Mouse (Mus musculus) adrenal gland, adult 2 months (tissue): ENCODE measurements around the gene Ttc36. TPM values are rescaled to one million over a fixed set of nuclear protein-coding genes. Genes with fewer than 3 reads are reported as not detected.
"Not testable (repeated sequence)": the region's sequence is repeated elsewhere in the genome, so short reads cannot be mapped to it uniquely, and the experiment has no call there.

Source experiments
- DNase-seq: peaks from one replicate; pipeline ENCODE4 v3.0.0; 2021
- polyA plus RNA-seq: library from polyadenylated mRNA; depleted of rRNA; stranded (reverse); fragments of >200 nt; gene quantifications from 2 replicates; pipeline ENCODE4 v1.2.3, GENCODE M21; 2012; rRNA removed
- total RNA-seq, 2 experiments: library from RNA; stranded (reverse); gene quantifications; 2 replicates each; pipeline ENCODE4 v1.2.3; 2021

Ttc36 gene
- total and polyA plus RNA-seq, 3 experiments, result 1.6 to 21.5 (median 4.1) TPM

GRCm38 (mm10) chr9:44772750-44773651 is 29.9 kb downstream of the Ttc36 start:
- DNase-seq, result peak; percentile 95

GRCm38 (mm10) chr9:44772392-44772749 is 30.5 kb downstream of the Ttc36 start:
- DNase-seq, result no peak

DNA sequence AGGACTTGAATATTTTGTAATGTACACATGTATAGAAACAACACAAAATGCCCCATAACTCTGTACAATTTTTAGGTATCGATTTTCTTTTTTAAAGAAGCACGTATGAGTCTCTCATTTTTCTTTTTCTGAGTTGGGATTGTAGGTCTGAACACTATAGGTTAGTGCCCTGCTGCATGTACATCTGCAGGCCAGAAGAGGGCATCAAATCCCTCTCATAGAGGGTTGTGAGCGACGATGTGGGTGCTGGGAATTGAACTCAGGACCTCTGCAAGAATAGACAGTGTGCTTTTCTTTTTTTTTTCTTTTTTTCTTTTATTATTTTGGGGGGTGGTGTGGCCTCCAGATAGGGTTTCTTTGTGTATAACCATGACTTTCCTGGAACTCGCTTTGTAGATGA is 31.5 kb downstream of the Ttc36 start:
- no peak for DNase-seq

DNA sequence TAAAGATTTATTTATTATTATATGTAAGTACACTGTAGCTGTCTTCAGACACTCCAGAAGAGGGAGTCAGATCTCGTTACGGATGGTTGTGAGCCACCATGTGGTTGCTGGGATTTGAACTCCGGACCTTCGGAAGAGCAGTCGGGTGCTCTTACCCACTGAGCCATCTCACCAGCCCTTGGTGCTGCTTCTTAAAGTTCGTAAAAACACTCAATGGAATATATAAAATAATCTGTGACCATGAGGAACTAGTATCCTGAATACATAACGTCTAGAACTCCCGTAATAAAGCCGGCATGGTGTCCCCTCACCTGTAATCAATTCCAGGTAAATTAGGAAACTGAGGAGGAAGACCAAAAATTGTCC is 34.9 kb downstream of the Ttc36 start:
- DNase-seq, result not testable (repeated sequence)

GRCm38 (mm10) chr9:44767101-44768028 is 35.5 kb downstream of the Ttc36 start, which contains the start of the genes Arcn1 and Ift46:
TSS of gene Arcn1 (minus strand) at chr9:44767845.
TSS of gene Ift46 (plus strand) at chr9:44767908.
- peak; percentile 90 for DNase-seq

GRCm38 (mm10) chr9:44760873-44761272 is 42.0 kb downstream of the Ttc36 start:
- DNase-seq, result no peak

Other genes with a start within 250 kb of the Ttc36 start
- gene Cxcr5, start 241.2 kb downstream of the Ttc36 start, total RNA-seq, result under 1 TPM in 1 of 2 experiments, not detected in 1; 0.17 TPM
- 0.15 and 0.26 TPM in 2 replicates for gene Cxcr5, start 241.2 kb downstream of the Ttc36 start, polyA plus RNA-seq
- 100 to 1,000 TPM; 114 to 121 TPM for gene Ddx6, start 198.2 kb downstream of the Ttc36 start, total RNA-seq
- gene Ddx6, start 198.2 kb downstream of the Ttc36 start, polyA plus RNA-seq, result 7.2 and 9.1 TPM in 2 replicates
- gene Treh, start 129.8 kb downstream of the Ttc36 start, total RNA-seq, result not detected
- gene Treh, start 129.8 kb downstream of the Ttc36 start, polyA plus RNA-seq, result not detected in 2 replicates
- gene Phldb1, start 67.9 kb downstream of the Ttc36 start, total RNA-seq, result 10 to 100 TPM; 24.9 to 54.1 TPM
- 59.7 and 90.9 TPM in 2 replicates for gene Phldb1, start 67.9 kb downstream of the Ttc36 start, polyA plus RNA-seq
- 100 to 1,000 TPM; 145 to 172 TPM for gene Arcn1, start 35.2 kb downstream of the Ttc36 start, total RNA-seq
- 17.1 and 23.2 TPM in 2 replicates for gene Arcn1, start 35.2 kb downstream of the Ttc36 start, polyA plus RNA-seq
- gene Ift46, start 35.2 kb downstream of the Ttc36 start, total RNA-seq, result 100 to 1,000 TPM in 1 of 2 experiments, 10 to 100 TPM in 1; 73.0 to 102 TPM
- 20.7 and 22.2 TPM in 2 replicates for gene Ift46, start 35.2 kb downstream of the Ttc36 start, polyA plus RNA-seq
- gene Tmem25, start 3.8 kb downstream of the Ttc36 start, total RNA-seq, result 1 to 10 TPM; 3.1 to 9.8 TPM
- gene Tmem25, start 3.8 kb downstream of the Ttc36 start, polyA plus RNA-seq, result 15.7 and 22.1 TPM in 2 replicates
- gene Kmt2a, start 78.2 kb upstream of the Ttc36 start, total RNA-seq, result 10 to 100 TPM; 20.0 to 38.4 TPM
- 12.9 and 19.4 TPM in 2 replicates for gene Kmt2a, start 78.2 kb upstream of the Ttc36 start, polyA plus RNA-seq
- gene Atp5l, start 117.7 kb upstream of the Ttc36 start, total RNA-seq, result 100 to 1,000 TPM; 557 to 696 TPM
- 184 and 248 TPM in 2 replicates for gene Atp5l, start 117.7 kb upstream of the Ttc36 start, polyA plus RNA-seq
- 100 to 1,000 TPM in 1 of 2 experiments, 10 to 100 TPM in 1; 90.8 to 121 TPM for gene Ube4a, start 162.5 kb upstream of the Ttc36 start, total RNA-seq
- gene Ube4a, start 162.5 kb upstream of the Ttc36 start, polyA plus RNA-seq, result 4.1 and 6.4 TPM in 2 replicates
- 1 to 10 TPM in 1 of 2 experiments, not detected in 1; 1.0 TPM for gene Cd3g, start 177.4 kb upstream of the Ttc36 start, total RNA-seq
- gene Cd3g, start 177.4 kb upstream of the Ttc36 start, polyA plus RNA-seq, result 0.21 TPM in 1 of 2 replicates, not detected in the other
- gene Cd3d, start 178.7 kb upstream of the Ttc36 start, total RNA-seq, result under 1 TPM in 1 of 2 experiments, not detected in 1; 0.90 TPM
- 0.06 TPM in 1 of 2 replicates, not detected in the other for gene Cd3d, start 178.7 kb upstream of the Ttc36 start, polyA plus RNA-seq
- gene Cd3e, start 206.6 kb upstream of the Ttc36 start, total RNA-seq, result 1 to 10 TPM in 1 of 2 experiments, under 1 TPM in 1; 0.55 to 1.5 TPM
- gene Cd3e, start 206.6 kb upstream of the Ttc36 start, polyA plus RNA-seq, result 0.34 and 0.42 TPM in 2 replicates
- gene Mpzl2, start 236.7 kb upstream of the Ttc36 start, total RNA-seq, result 10 to 100 TPM in 1 of 2 experiments, 1 to 10 TPM in 1; 9.2 to 12.5 TPM
- 3.7 and 4.9 TPM in 2 replicates for gene Mpzl2, start 236.7 kb upstream of the Ttc36 start, polyA plus RNA-seq